ENCODE assay signal across 13 mouse cellular contexts in genomic region chr12:74951124-74952115, GRCm38 (mm10).
DNase-seq lines count a peak whose midpoint lies in the region; ATAC-seq and TF ChIP-seq lines count a peak whose summit lies in the region.
"Had no signal": no experiment of that assay in that cellular context is flagged by ENCODE, and none has a peak within 500 bp of the region (broad histone marks: within the 10 kb centered on the region; RNA-seq: fewer than 3 reads in every experiment).

No protein-coding gene starts in this region.

- peaks cover 12% of the 10 kb centered on the region for H3K4me1 ChIP-seq in hindbrain, embryonic 15.5 days (replicated peaks)
- H3K4me1 ChIP-seq in neural tube, embryonic 15.5 days, result peaks cover 10% of the 10 kb centered on the region; the same call in 1 of the 2 replicates

- intact Hi-C loops in left cerebral cortex, adult 2 months (cut with DNase I), result loop anchor here (5.0 kb wide), 2 partner anchors 99 to 111 kb away; no protein-coding TSS in a partner anchor
- intact Hi-C loops in gastrocnemius, adult 2 months (cut with DNase I), result no loop called here

- peak; percentile 83 for ATAC-seq in hindbrain, embryonic 15.5 days (ENCODE audit: low FRiP score, low read depth)
- no peak for ATAC-seq in neural tube, embryonic 15.5 days (ENCODE audit: low FRiP score)

- no peaks in the 10 kb centered on the region for H3K9me3 ChIP-seq in hindbrain, embryonic 15.5 days
- H3K9me3 ChIP-seq in neural tube, embryonic 15.5 days (replicated peaks), result no peaks in the 10 kb centered on the region

- H3K4me3 ChIP-seq in left cerebral cortex, adult 2 months, result no peak overlapping the region
- peak overlapping the region; percentile 39 for H3K4me3 ChIP-seq in gastrocnemius, adult 2 months
- no peak overlapping the region for H3K4me3 ChIP-seq in hindbrain, embryonic 15.5 days
- no peak overlapping the region for H3K4me3 ChIP-seq in neural tube, embryonic 15.5 days (replicated peaks)
- H3K4me3 ChIP-seq: erythroblast, embryonic 14.5 days had no signal

- peak overlapping the region; percentile 11; the same call in 1 of the 2 replicates for H3K27ac ChIP-seq in left cerebral cortex, adult 2 months
- no peak overlapping the region; the same call in 1 of the 2 replicates for H3K27ac ChIP-seq in gastrocnemius, adult 2 months
- no peak overlapping the region for H3K27ac ChIP-seq in hindbrain, embryonic 15.5 days (replicated peaks)
- 0 out of 2 replicates have a peak overlapping the region, but pooled peaks have one; percentile 28 for H3K27ac ChIP-seq in neural tube, embryonic 15.5 days (replicated peaks)
- H3K27ac ChIP-seq: kidney, postnatal 0 days had no signal

- no peak for DNase-seq in left cerebral cortex, adult 2 months (ENCODE audit: extremely low spot score in 1 of 2, low spot score in 2 of 2)
- DNase-seq in left cerebral cortex, adult 8-10 months (ENCODE audit: low spot score in 2 of 2), result no peak
- DNase-seq in gastrocnemius, adult 2 months, result peak; percentile 22
- DNase-seq in urinary bladder, postnatal 10 days (ENCODE audit: low spot score), result no peak
- DNase-seq in left cerebral cortex, adult 18-20 months (ENCODE audit: low spot score in 2 of 2), result no peak
- DNase-seq: cerebellum, adult 11-12 months; heart, adult 18-20 months; heart, postnatal 4 days; lung, postnatal 10 days had no signal

- H3K4me2 ChIP-seq in hindbrain, embryonic 15.5 days, result no peak overlapping the region
- H3K4me2 ChIP-seq in neural tube, embryonic 15.5 days, result no peak overlapping the region

- H3K36me3 ChIP-seq in hindbrain, embryonic 15.5 days, result no peaks in the 10 kb centered on the region
- H3K36me3 ChIP-seq in neural tube, embryonic 15.5 days, result no peaks in the 10 kb centered on the region

- H3K9ac ChIP-seq in hindbrain, embryonic 15.5 days, result no peak overlapping the region
- H3K9ac ChIP-seq in neural tube, embryonic 15.5 days (replicated peaks), result no peak overlapping the region

- no peak for TF ChIP-seq CTCF in left cerebral cortex, adult 2 months (IDR thresholded peaks at IDR 0.05)
- TF ChIP-seq CTCF in gastrocnemius, adult 2 months (IDR thresholded peaks at IDR 0.05), result no peak

- WGBS in hindbrain, embryonic 15.5 days, result 33% methylated on average over 9 of the region's 9 CpGs
- 31% methylated on average over 9 of the region's 9 CpGs for WGBS in neural tube, embryonic 15.5 days

- H3K27me3 ChIP-seq in hindbrain, embryonic 15.5 days, result no peaks in the 10 kb centered on the region
- no peaks in the 10 kb centered on the region for H3K27me3 ChIP-seq in neural tube, embryonic 15.5 days (replicated peaks)

Comparison
In these comparisons a context has a peak if more than half of its experiments do, and no peak if none do; other contexts are left out.
1. H3K27ac ChIP-seq: peak in left cerebral cortex, adult 2 months (single experiment) and neural tube, embryonic 15.5 days (single experiment); none in gastrocnemius, adult 2 months (single experiment) and hindbrain, embryonic 15.5 days (single experiment).